Mouse (Mus musculus) CD4-positive naive resting alpha-beta T cell, adult 57 days (primary cell): ENCODE data around the gene Gm9780. TPM values are rescaled to one million over a fixed set of nuclear protein-coding genes. Genes with fewer than 3 reads are reported as not detected.

Source experiments
- total RNA-seq: library from RNA; stranded (reverse); gene quantifications from one replicate; pipeline ENCODE4 v1.2.4, GENCODE M21; 2023

The Gm9780 gene
- total RNA-seq = not detected

DNA sequence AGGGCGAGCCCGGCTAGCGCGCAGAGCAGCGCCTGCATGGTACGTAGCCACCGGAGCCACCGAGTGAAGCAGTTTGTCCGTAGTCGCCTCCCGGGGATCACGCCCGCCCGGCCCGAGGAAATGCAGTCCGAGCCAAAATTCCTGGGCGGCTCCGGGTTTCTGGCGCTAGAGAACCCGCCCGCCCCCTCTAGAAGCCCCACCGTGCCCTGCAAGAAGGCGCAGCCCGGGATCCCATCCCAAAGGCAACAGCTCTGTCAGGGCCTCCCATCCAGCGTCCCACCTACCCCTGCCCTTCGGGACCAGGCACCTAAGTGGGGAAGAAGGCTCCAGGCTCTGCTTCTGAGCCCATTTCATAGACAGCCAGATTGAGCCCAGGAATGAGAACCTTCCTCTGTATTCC, at the start of gene Gm9780:
Gene Gm9780 (minus strand): TSS at position 101 of the 400 bp plus-strand sequence.

DNA sequence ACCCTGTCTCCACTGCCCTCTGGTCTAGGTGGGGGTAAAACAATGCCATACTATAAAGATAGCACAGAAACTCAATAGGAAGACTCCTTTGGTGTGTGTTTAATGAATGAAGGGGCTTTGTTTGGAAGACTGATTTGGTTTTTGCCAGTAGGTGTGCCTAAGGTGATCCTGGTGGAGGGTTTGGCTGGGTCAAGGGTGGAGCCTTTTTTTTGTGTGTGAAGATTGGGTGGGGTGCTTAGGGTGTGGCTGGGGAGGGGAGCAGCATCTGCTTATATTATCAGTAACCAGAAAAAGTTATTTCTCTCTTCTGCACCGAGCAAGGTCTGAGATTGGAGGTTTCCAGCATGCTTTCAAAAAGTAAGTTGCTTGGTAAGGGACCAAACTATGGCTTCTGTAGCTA, 39.5 kb upstream of the Gm9780 start, which contains the start of gene Cphx3:
Gene Cphx3 (plus strand): TSS at position 301 of the 400 bp plus-strand sequence.

DNA sequence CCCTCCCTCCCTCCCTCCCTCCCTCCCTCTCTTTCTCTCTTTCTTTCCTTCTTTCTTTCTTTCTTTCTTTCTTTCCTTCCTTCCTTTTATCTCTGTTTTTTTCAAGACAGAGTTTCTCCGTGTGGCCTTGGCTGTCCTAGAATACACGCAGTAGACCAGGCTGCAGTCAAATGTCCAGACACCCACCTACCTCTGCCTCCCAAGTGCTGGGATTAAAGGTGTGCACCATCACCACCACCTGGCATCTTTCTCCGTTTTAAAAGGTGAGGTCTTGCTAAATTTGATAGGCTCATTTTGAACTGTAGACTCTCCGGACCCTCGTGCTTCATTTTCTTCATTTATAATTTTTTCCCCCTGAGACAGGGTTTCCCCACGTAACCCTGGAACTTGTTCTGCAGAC, 38.7 kb upstream of the Gm9780 start, which contains the start of gene Cphx2:
Gene Cphx2 (plus strand): TSS at position 301 of the 400 bp plus-strand sequence.

DNA sequence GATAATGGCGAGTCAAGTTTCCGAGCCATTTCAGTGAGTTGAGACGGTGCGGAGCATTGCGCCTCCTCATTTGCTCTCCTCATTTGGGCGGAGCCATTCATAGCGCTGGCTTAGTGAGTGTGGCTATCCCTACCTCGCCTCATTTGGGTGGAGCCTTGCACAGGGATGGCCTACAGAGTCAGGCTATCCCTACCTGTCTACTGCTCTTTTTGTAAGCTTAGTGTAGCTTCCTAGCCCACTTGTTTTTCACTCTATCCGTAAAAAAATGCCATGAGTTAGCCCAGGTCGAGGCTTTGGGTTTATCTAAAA, 24.8 kb upstream of the Gm9780 start, which contains the start of gene Tmem254c:
Gene Tmem254c (minus strand): TSS at position 31 of the 309 bp plus-strand sequence.

DNA sequence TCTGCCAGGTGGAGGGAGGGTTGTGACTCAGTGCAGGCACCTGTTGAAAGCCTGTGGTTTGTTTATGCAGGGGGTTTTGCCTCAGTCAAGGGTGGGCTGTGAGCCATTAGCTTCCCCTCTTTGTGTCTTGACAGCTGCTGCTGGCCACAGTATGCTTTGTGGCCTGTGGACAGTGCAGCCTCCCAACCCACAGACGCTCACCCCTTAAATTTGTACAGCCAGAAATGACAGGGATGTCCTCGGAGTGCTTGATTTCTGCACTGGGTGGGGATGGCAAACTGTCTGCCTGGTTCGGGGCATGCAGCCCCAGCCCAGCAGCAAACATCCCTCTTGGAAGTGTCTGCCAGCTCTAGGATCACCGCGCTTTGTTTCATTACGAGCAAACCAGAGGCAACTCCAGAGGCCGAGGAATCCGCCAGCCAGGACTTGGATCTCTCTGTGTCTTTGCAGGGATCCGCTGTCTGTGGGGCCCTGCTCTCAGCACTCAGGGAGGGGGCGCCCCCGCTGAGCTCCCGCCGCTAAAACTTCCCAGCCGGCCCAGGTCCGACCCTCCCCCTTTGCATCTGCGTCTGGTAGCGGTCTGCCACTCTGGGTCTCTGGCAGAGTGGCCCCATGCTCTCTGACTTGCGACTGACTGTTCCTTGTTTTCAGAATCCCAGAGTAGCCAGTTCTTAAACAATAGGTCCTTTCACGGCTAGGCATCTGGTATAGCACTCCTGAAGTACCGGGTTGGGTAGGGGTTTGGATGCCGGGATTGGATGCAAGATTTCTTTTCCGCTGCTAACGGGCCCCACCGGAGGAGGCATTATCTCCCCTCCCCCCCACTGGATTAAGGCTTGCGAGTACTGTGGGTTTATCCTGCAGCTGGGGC, 63.9 kb downstream of the Gm9780 start, which contains the start of gene Duxbl1:
Gene Duxbl1 (plus strand): TSS at position 207 of the 871 bp plus-strand sequence.

Other genes starting within 250 kb of the Gm9780 start
- 79.7 TPM for gene Anxa11, start 200.6 kb downstream of the Gm9780 start, total RNA-seq
- gene Plac9a, start 139.6 kb downstream of the Gm9780 start, total RNA-seq = not detected
- gene Tmem254a, start 115.0 kb downstream of the Gm9780 start, total RNA-seq = 8.5 TPM
- not detected for gene Cphx1, start 104.4 kb downstream of the Gm9780 start, total RNA-seq
- not detected for gene Duxbl1, start 64.1 kb downstream of the Gm9780 start, total RNA-seq
- 10.8 TPM for gene Tmem254c, start 24.6 kb upstream of the Gm9780 start, total RNA-seq
- not detected for gene Cphx2, start 38.8 kb upstream of the Gm9780 start, total RNA-seq
- gene Cphx3, start 39.6 kb upstream of the Gm9780 start, total RNA-seq = not detected
- gene Duxbl2, start 75.6 kb upstream of the Gm9780 start, total RNA-seq = not detected
- gene Plac9b, start 139.8 kb upstream of the Gm9780 start, total RNA-seq = not detected
- gene Tmem254b, start 164.3 kb upstream of the Gm9780 start, total RNA-seq = 9.1 TPM
- not detected for gene Duxbl3, start 215.3 kb upstream of the Gm9780 start, total RNA-seq